Mouse (Mus musculus): ENCODE measurements around the gene Gon7. TPM values are rescaled to one million over a fixed set of nuclear protein-coding genes. Genes with fewer than 3 reads are reported as not detected.

Gene Gon7
- 46.1 and 52.2 TPM in 2 replicates for polyA plus RNA-seq (2016; fragmentation: Nextera tagmentation; extraction: Ambion mirVana)

- H3K27me3 ChIP-seq (ENCODE audit: low read depth, poor library complexity, severe bottlenecking): no peaks in the 10 kb centered on the region
- WGBS: under 1% methylated on average over 73 of the region's 73 CpGs
- peak within 1 kb of the TSS; percentile 93 for H3K27ac ChIP-seq
- H3K36me3 ChIP-seq: peaks cover 40% of the 10 kb centered on the region
- H3K4me3 ChIP-seq: peak within 1 kb of the TSS; percentile 92
- peaks cover 21% of the 10 kb centered on the region for H3K4me1 ChIP-seq
- DNase-seq (ENCODE audit: low spot score): peak; percentile 98
- no peaks in the 10 kb centered on the region for H3K9me3 ChIP-seq (replicated peaks)
Observed at GRCm38 (mm10) chr12:102757689-102758402, at the start of gene Gon7, which contains the start of the genes Gm28051 and Ubr7. Gene Gon7, minus strand, starts transcription at chr12:102757803. Gene Gm28051, minus strand, starts transcription at chr12:102757765. Gene Ubr7, plus strand, starts transcription at chr12:102757967.

GRCm38 (mm10) chr12:102799528-102799927 is 41.9 kb upstream of the Gon7 start:
- no peak for DNase-seq (ENCODE audit: low spot score)
- Histone ChIP-seq H3K36me3 (peaks cover 56% of the 10 kb centered on the region), H3K9me3 (replicated peaks) (no peaks in the 10 kb centered on the region), H3K4me1 (no peaks in the 10 kb centered on the region), H3K4me3 (no peak overlapping the region), H3K27ac (no peak overlapping the region), H3K27me3 (ENCODE audit: low read depth, poor library complexity, severe bottlenecking) (no peaks in the 10 kb centered on the region)
- 89% methylated on average over 2 of the region's 2 CpGs for WGBS

GRCm38 (mm10) chr12:102787927-102788326 is 30.3 kb upstream of the Gon7 start:
- Histone ChIP-seq H3K9me3 (replicated peaks) (no peaks in the 10 kb centered on the region), H3K27me3 (ENCODE audit: low read depth, poor library complexity, severe bottlenecking) (no peaks in the 10 kb centered on the region), H3K27ac (no peak overlapping the region), H3K4me1 (no peaks in the 10 kb centered on the region), H3K4me3 (no peak overlapping the region), H3K36me3 (peaks cover 95% of the 10 kb centered on the region)
- DNase-seq (ENCODE audit: low spot score): no peak
- WGBS: 86% methylated on average over 7 of the region's 7 CpGs

GRCm38 (mm10) chr12:102785593-102785985 is 28.0 kb upstream of the Gon7 start:
- peaks cover 82% of the 10 kb centered on the region for H3K36me3 ChIP-seq
- H3K9me3 ChIP-seq (replicated peaks): no peaks in the 10 kb centered on the region
- 90% methylated on average over 5 of the region's 5 CpGs for WGBS
- no peak overlapping the region for H3K27ac ChIP-seq
- H3K4me1 ChIP-seq: no peaks in the 10 kb centered on the region
- no peak overlapping the region for H3K4me3 ChIP-seq
- no peak for DNase-seq (ENCODE audit: low spot score)
- H3K27me3 ChIP-seq (ENCODE audit: low read depth, poor library complexity, severe bottlenecking): no peaks in the 10 kb centered on the region

- no peak for DNase-seq (ENCODE audit: low spot score)
- H3K4me3 ChIP-seq: no peak overlapping the region
- H3K36me3 ChIP-seq: peaks cover 77% of the 10 kb centered on the region
- WGBS: 89% methylated on average over 19 of the region's 19 CpGs
- no peaks in the 10 kb centered on the region for H3K27me3 ChIP-seq (ENCODE audit: low read depth, poor library complexity, severe bottlenecking)
- no peak overlapping the region for H3K27ac ChIP-seq
- no peaks in the 10 kb centered on the region for H3K4me1 ChIP-seq
- no peaks in the 10 kb centered on the region for H3K9me3 ChIP-seq (replicated peaks)
Observed at GRCm38 (mm10) chr12:102784899-102785592, 27.4 kb upstream of the Gon7 start.

- Histone ChIP-seq H3K27ac (no peak overlapping the region), H3K4me1 (no peaks in the 10 kb centered on the region), H3K4me3 (no peak overlapping the region), H3K9me3 (replicated peaks) (no peaks in the 10 kb centered on the region), H3K27me3 (ENCODE audit: low read depth, poor library complexity, severe bottlenecking) (no peaks in the 10 kb centered on the region), H3K36me3 (peaks cover 62% of the 10 kb centered on the region)
- WGBS: 93% methylated on average over 5 of the region's 5 CpGs
- no peak for DNase-seq (ENCODE audit: low spot score)
Observed at GRCm38 (mm10) chr12:102782841-102783240, 25.2 kb upstream of the Gon7 start.

GRCm38 (mm10) chr12:102779452-102779851 is 21.8 kb upstream of the Gon7 start:
- peaks cover 62% of the 10 kb centered on the region for H3K36me3 ChIP-seq
- H3K4me1 ChIP-seq: no peaks in the 10 kb centered on the region
- no peaks in the 10 kb centered on the region for H3K9me3 ChIP-seq (replicated peaks)
- H3K27ac ChIP-seq: no peak overlapping the region
- no peak overlapping the region for H3K4me3 ChIP-seq
- no peak for DNase-seq (ENCODE audit: low spot score)
- no peaks in the 10 kb centered on the region for H3K27me3 ChIP-seq (ENCODE audit: low read depth, poor library complexity, severe bottlenecking)
- WGBS: 47% methylated on average over 3 of the region's 3 CpGs

GRCm38 (mm10) chr12:102778151-102778550 is 20.5 kb upstream of the Gon7 start:
- no peaks in the 10 kb centered on the region for H3K9me3 ChIP-seq (replicated peaks)
- H3K36me3 ChIP-seq: peaks cover 61% of the 10 kb centered on the region
- H3K4me1 ChIP-seq: no peaks in the 10 kb centered on the region
- H3K4me3 ChIP-seq: no peak overlapping the region
- DNase-seq (ENCODE audit: low spot score): no peak
- no peaks in the 10 kb centered on the region for H3K27me3 ChIP-seq (ENCODE audit: low read depth, poor library complexity, severe bottlenecking)
- WGBS: 88% methylated on average over 5 of the region's 5 CpGs
- no peak overlapping the region for H3K27ac ChIP-seq

GRCm38 (mm10) chr12:102776035-102776434 is 18.4 kb upstream of the Gon7 start:
- DNase-seq (ENCODE audit: low spot score): no peak
- Histone ChIP-seq H3K4me3 (no peak overlapping the region), H3K9me3 (replicated peaks) (no peaks in the 10 kb centered on the region), H3K4me1 (no peaks in the 10 kb centered on the region), H3K27me3 (ENCODE audit: low read depth, poor library complexity, severe bottlenecking) (no peaks in the 10 kb centered on the region), H3K36me3 (peaks cover 72% of the 10 kb centered on the region), H3K27ac (no peak overlapping the region)
- WGBS: 93% methylated on average over 14 of the region's 14 CpGs

- Histone ChIP-seq H3K9me3 (replicated peaks) (no peaks in the 10 kb centered on the region), H3K4me3 (no peak overlapping the region), H3K27ac (no peak overlapping the region), H3K4me1 (no peaks in the 10 kb centered on the region), H3K27me3 (ENCODE audit: low read depth, poor library complexity, severe bottlenecking) (no peaks in the 10 kb centered on the region), H3K36me3 (peaks cover 98% of the 10 kb centered on the region)
- 97% methylated on average over 5 of the region's 5 CpGs for WGBS
- no peak for DNase-seq (ENCODE audit: low spot score)
Observed at GRCm38 (mm10) chr12:102772676-102773075, 15.1 kb upstream of the Gon7 start.

- Histone ChIP-seq H3K4me1 (no peaks in the 10 kb centered on the region), H3K36me3 (peaks cover 98% of the 10 kb centered on the region)
- WGBS: 93% methylated on average over 8 of the region's 8 CpGs
Observed at GRCm38 (mm10) chr12:102771601-102772000, 14.0 kb upstream of the Gon7 start.

GRCm38 (mm10) chr12:102769000-102769399 is 11.4 kb upstream of the Gon7 start:
- 95% methylated on average over 4 of the region's 4 CpGs for WGBS
- no peak overlapping the region for H3K4me3 ChIP-seq
- H3K4me1 ChIP-seq: no peaks in the 10 kb centered on the region
- H3K9me3 ChIP-seq (replicated peaks): no peaks in the 10 kb centered on the region
- H3K36me3 ChIP-seq: peaks cover 98% of the 10 kb centered on the region
- no peaks in the 10 kb centered on the region for H3K27me3 ChIP-seq (ENCODE audit: low read depth, poor library complexity, severe bottlenecking)
- DNase-seq (ENCODE audit: low spot score): no peak
- no peak overlapping the region for H3K27ac ChIP-seq

More at GRCm38 (mm10) chr12:102771601-102772000, 14.0 kb upstream of the Gon7 start:
- no peak overlapping the region for H3K27ac ChIP-seq
- DNase-seq (ENCODE audit: low spot score): no peak
- H3K9me3 ChIP-seq (replicated peaks): no peaks in the 10 kb centered on the region
- H3K27me3 ChIP-seq (ENCODE audit: low read depth, poor library complexity, severe bottlenecking): no peaks in the 10 kb centered on the region
- no peak overlapping the region for H3K4me3 ChIP-seq

GRCm38 (mm10) chr12:102763696-102764095 is 6.1 kb upstream of the Gon7 start:
- peaks cover 64% of the 10 kb centered on the region for H3K36me3 ChIP-seq
- peaks cover 10% of the 10 kb centered on the region for H3K4me1 ChIP-seq
- H3K27ac ChIP-seq: no peak overlapping the region
- no peak for DNase-seq (ENCODE audit: low spot score)
- H3K4me3 ChIP-seq: no peak overlapping the region
- no peaks in the 10 kb centered on the region for H3K9me3 ChIP-seq (replicated peaks)
- no peaks in the 10 kb centered on the region for H3K27me3 ChIP-seq (ENCODE audit: low read depth, poor library complexity, severe bottlenecking)
